Mouse (Mus musculus) neural tube, embryonic 13.5 days (tissue): Measurements from ENCODE around the gene Plg. TPM values are rescaled to one million over a fixed set of nuclear protein-coding genes. Genes with fewer than 3 reads are reported as not detected.

Experiments
- ATAC-seq: fragments of 200-750 bp; cut with Nextera tagmentation; 2 replicates; pipeline ENCODE4 v1.8.0; 2017; ENCODE audit warnings: low read depth, mild to moderate bottlenecking, moderate TSS enrichment, moderate library complexity
- H3K27ac ChIP-seq: fragments of 300-500 bp; sonication (generic); replicated peaks from 2 replicates; pipeline ENCODE4 v1.5.1; 2015; ENCODE audit warnings: moderate library complexity, mild to moderate bottlenecking, inconsistent platforms
- H3K27me3 ChIP-seq: fragments of 300-500 bp; sonication (generic); 2 replicates; pipeline ENCODE4 v1.6.1; 2015; ENCODE audit warnings: mild to moderate bottlenecking, inconsistent platforms
- H3K36me3 ChIP-seq: fragments of 300-500 bp; sonication (generic); 2 replicates; pipeline ENCODE4 v1.6.1; 2015; ENCODE audit warnings: mild to moderate bottlenecking, inconsistent platforms
- H3K4me1 ChIP-seq: fragments of 300-500 bp; sonication (generic); replicated peaks from 2 replicates; pipeline ENCODE4 v1.6.1; 2015; ENCODE audit warnings: inconsistent platforms
- H3K4me2 ChIP-seq: fragments of 300-500 bp; sonication (generic); 2 replicates; pipeline ENCODE4 v1.6.1; 2015; ENCODE audit warnings: inconsistent platforms, mild to moderate bottlenecking, moderate library complexity
- H3K4me3 ChIP-seq: fragments of 300-500 bp; sonication (generic); 2 replicates; pipeline ENCODE4 v1.5.1; 2015; ENCODE audit warnings: mild to moderate bottlenecking, inconsistent platforms
- H3K9ac ChIP-seq: fragments of 300-500 bp; sonication (generic); 2 replicates; pipeline ENCODE4 v1.6.1; 2015; ENCODE audit warnings: moderate library complexity, mild to moderate bottlenecking, inconsistent platforms
- H3K9me3 ChIP-seq: fragments of 300-500 bp; sonication (generic); 2 replicates; pipeline ENCODE4 v1.6.1; 2016; ENCODE audit warnings: inconsistent platforms
- WGBS: fragments of 180-500 bp; shearing (Covaris S2); methylation state at CpG from one replicate; pipeline ENCODE4 v1.1.7; 2015; 5-methylcytosine and 5-hydroxymethylcytosine counted together
- polyA plus RNA-seq: library from polyadenylated mRNA; unstranded; fragments of >200 nt; fragmentation: Nextera tagmentation; extraction: Ambion mirVana; gene quantifications from 2 replicates; pipeline ENCODE4 v1.2.1, GENCODE M21; 2015

The Plg gene
- polyA plus RNA-seq, 1 experiment from 2014 or later = 0.11 TPM

DNA sequence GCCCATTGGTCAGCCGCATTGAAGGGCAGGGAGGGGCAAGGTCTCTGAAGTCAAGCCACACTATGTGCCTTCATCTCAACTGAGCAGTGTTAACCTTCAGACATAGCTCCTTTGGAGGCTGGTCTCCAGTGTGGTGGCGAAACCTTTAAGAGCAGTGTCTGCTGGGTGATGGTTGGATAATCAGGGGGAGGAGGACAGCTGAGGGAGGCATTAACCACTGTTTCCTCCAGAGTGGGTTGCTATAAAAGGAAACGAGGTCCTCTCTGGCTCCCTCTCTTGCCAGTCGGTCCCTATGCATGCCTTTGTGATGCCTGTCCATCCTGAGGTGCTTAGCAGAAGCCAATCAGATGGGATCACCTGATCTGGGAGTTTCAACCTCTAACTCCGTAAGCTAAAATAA, 90.3 kb downstream of the Plg start:
- no peak for ATAC-seq
- Histone ChIP-seq H3K9me3 (no peaks in the 10 kb centered on the region), H3K4me1 (no peaks in the 10 kb centered on the region), H3K9ac (no peak overlapping the region), H3K4me2 (no peak overlapping the region), H3K27ac (no peak overlapping the region), H3K27me3 (no peaks in the 10 kb centered on the region), H3K4me3 (no peak overlapping the region), H3K36me3 (no peaks in the 10 kb centered on the region)
- 78% methylated on average over 5 of the region's 5 CpGs for WGBS

Other genes with a start within 250 kb of the Plg start
- gene Map3k4, start 59.8 kb upstream of the Plg start, polyA plus RNA-seq = 35.8 and 41.7 TPM in 2 replicates
- gene Slc22a3, start 129.1 kb downstream of the Plg start, polyA plus RNA-seq = 0.70 and 0.78 TPM in 2 replicates
- 0.18 and 0.31 TPM in 2 replicates for gene Slc22a2, start 205.5 kb downstream of the Plg start, polyA plus RNA-seq